Mouse (Mus musculus) small intestine, adult 2 months (tissue): ENCODE results near the gene Lrp2bp. TPM values are rescaled to one million over a fixed set of nuclear protein-coding genes. Genes with fewer than 3 reads are reported as not detected.

Experiments used
- H3K27ac ChIP-seq: fragments of 200-500 bp; 2 replicates; pipeline ENCODE4 v1.5.1; 2012; ENCODE audit warnings: low read depth, low read length, control low read depth, inconsistent platforms; ENCODE audit not compliant: insufficient read depth
- H3K27me3 ChIP-seq: fragments of 200-500 bp; 2 replicates; pipeline ENCODE4 v1.6.1; 2012; ENCODE audit warnings: mild to moderate bottlenecking, moderate library complexity, low read length, inconsistent platforms; ENCODE audit not compliant: control insufficient read depth, insufficient read depth
- H3K36me3 ChIP-seq: fragments of 200-500 bp; 2 replicates; pipeline ENCODE4 v1.6.1; 2012; ENCODE audit warnings: mild to moderate bottlenecking, low read length, control low read depth, inconsistent platforms; ENCODE audit not compliant: control insufficient read depth, insufficient read depth
- H3K4me1 ChIP-seq: fragments of 200-500 bp; 2 replicates; pipeline ENCODE4 v1.6.1; 2012; ENCODE audit warnings: low read length, inconsistent platforms, mixed read lengths; ENCODE audit not compliant: control insufficient read depth, insufficient read depth, insufficient read length
- H3K4me3 ChIP-seq: fragments of 200-500 bp; 2 replicates; pipeline ENCODE4 v1.5.1; 2012; ENCODE audit warnings: low read depth, mild to moderate bottlenecking, control low read depth, inconsistent platforms, low read length, moderate library complexity
- CTCF ChIP-seq: fragments of 200-500 bp; IDR thresholded peaks from 2 replicates; pipeline ENCODE4 v1.5.1; 2012; ENCODE audit warnings: low read depth, mild to moderate bottlenecking, control low read depth, inconsistent platforms, low read length, moderate library complexity, mixed read lengths; ENCODE audit not compliant: insufficient replicate concordance, insufficient read length; ENCODE audit errors: extremely low read depth
- POLR2A ChIP-seq: fragments of 200-500 bp; IDR thresholded peaks from 2 replicates; pipeline ENCODE4 v1.6.1; 2012; ENCODE audit warnings: low read depth, mild to moderate bottlenecking, control low read depth, inconsistent platforms, low read length, moderate library complexity
- WGBS: fragments of 180-500 bp; shearing (Covaris S2); methylation state at CpG from one replicate; pipeline ENCODE4 v1.1.7; 2018; 5-methylcytosine and 5-hydroxymethylcytosine counted together
- polyA plus RNA-seq: library from polyadenylated mRNA; depleted of rRNA; stranded (reverse); fragments of >200 nt; gene quantifications from 2 replicates; pipeline ENCODE4 v1.2.3, GENCODE M21; 2012

The Lrp2bp gene
- polyA plus RNA-seq, 1 experiment, result not detected

DNA sequence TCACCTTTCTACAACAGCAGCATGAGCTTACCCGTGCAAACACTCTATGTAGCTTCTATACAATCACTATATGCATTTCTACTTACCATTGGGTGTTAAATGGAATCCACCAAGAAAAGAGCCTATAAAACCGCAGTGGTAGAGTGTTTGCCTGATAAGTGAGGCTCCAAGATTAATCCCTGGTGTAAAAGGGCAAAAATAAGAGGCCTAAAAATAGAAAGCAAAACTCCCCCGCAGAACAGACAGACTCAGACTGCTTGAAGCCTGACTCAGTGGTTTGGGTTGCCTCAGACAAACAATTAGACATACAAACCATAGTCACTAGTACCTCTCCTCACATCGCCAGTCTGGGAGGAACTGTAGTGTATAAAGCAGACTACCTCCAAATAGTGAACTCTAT lies 6.5 kb downstream of the Lrp2bp start, which contains the start of gene Ankrd37:
Ankrd37 (minus strand) TSS at position 112 of the 400 bp plus-strand sequence.
- 34% methylated on average over 4 of the region's 4 CpGs for WGBS

GRCm38 (mm10) chr8:46007050-46007672 lies 8.1 kb downstream of the Lrp2bp start:
- TF ChIP-seq CTCF (no peak), POLR2A (no peak)
- peak overlapping the region; percentile 54 for H3K27ac ChIP-seq
- 21% methylated on average over 3 of the region's 3 CpGs for WGBS

More for the DNA sequence above, 6.5 kb downstream of the Lrp2bp start, which contains the start of gene Ankrd37:
- Histone ChIP-seq H3K27ac (peak within 1 kb of the TSS; percentile 92), H3K4me3 (no peak within 1 kb of the TSS), H3K27me3 (no peaks in the 10 kb centered on the region), H3K36me3 (no peaks in the 10 kb centered on the region), H3K4me1 (peaks cover 6% of the 10 kb centered on the region; the same call in 1 of the 2 replicates)
- TF ChIP-seq CTCF (no peak), POLR2A (no peak)

DNA sequence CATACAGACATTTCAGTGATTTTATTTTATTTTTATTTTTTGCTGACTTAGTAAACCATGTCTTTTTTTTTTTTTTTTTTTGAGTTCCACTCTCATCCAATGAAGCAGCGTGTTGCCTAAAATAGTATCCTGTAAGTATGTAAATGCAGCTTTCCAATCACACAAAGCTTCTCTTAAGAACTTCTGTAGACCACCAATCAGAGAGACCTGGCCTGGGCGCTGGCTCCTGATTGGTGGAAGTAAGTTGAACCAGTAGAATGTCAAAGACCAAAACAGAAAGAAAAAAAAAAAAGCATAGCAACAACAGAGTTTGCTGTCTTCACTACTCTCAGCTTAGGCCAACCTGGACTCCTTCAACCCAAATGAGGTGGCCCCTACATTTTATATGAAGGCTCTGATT lies 11.2 kb downstream of the Lrp2bp start:
- no peak overlapping the region for H3K4me3 ChIP-seq
- TF ChIP-seq POLR2A (no peak), CTCF (no peak)
- 84% methylated on average over 2 of the region's 2 CpGs for WGBS

More at GRCm38 (mm10) chr8:46007050-46007672, 8.1 kb downstream of the Lrp2bp start:
- H3K4me1 ChIP-seq, result peaks cover 8% of the 10 kb centered on the region; the same call in 1 of the 2 replicates
- H3K4me3 ChIP-seq, result no peak overlapping the region
- H3K27me3 ChIP-seq, result no peaks in the 10 kb centered on the region
- H3K36me3 ChIP-seq, result no peaks in the 10 kb centered on the region

DNA sequence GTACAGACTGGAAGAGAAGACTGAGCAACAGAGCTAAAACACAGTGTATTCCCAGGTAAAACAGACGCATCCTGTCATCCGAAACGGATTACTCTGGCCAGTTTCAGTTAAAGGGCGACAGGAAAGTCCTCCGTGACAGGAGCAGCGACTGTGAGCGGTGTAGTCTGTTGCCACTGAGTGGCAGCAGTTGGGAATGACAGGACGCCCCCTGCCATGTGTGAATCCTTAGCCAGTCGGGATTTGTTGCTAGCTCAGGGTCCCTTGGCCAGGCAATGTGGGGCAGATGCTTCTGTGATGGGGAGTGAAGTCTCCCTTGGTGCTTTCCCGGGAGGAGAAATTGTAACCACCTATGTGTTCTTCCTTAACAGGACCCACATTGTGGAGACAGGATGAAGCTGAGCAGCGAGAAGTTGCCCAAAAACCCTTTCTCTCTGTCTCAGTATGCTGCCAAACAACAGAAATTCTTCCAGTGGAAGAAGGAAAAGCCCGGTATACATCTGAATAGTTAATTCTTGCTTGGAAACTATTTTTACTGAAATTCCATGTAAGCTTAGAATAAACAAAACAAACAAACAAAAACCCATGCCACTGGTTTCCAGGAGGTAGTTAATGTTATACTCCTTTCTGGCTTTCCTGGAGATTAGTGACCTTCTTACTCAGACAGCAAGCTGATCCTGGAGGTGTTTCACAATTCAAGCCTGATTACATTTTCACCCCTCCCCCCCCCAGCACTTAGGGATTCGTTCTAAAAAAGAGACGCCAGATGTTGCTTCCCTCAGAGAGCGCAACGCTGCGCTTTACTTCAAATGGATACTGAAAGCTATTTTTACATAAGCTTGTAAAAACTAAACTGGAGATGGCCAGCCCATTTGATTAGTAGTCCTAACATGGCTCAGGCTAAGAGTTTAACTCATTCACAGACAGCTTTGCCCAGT lies 11.9 kb downstream of the Lrp2bp start:
- TF ChIP-seq CTCF (no peak), POLR2A (no peak)
- WGBS, result 21% methylated on average over 17 of the region's 17 CpGs
- H3K4me1 ChIP-seq, result peaks cover 4% of the 10 kb centered on the region; the same call in 1 of the 2 replicates
- H3K27ac ChIP-seq, result no peak overlapping the region
- H3K27me3 ChIP-seq, result no peaks in the 10 kb centered on the region
- H3K36me3 ChIP-seq, result no peaks in the 10 kb centered on the region
- no peak overlapping the region for H3K4me3 ChIP-seq

More for the DNA sequence above, 11.2 kb downstream of the Lrp2bp start:
- H3K27ac ChIP-seq, result no peak overlapping the region
- peaks cover 6% of the 10 kb centered on the region; the same call in 1 of the 2 replicates for H3K4me1 ChIP-seq
- no peaks in the 10 kb centered on the region for H3K36me3 ChIP-seq
- H3K27me3 ChIP-seq, result no peaks in the 10 kb centered on the region

DNA sequence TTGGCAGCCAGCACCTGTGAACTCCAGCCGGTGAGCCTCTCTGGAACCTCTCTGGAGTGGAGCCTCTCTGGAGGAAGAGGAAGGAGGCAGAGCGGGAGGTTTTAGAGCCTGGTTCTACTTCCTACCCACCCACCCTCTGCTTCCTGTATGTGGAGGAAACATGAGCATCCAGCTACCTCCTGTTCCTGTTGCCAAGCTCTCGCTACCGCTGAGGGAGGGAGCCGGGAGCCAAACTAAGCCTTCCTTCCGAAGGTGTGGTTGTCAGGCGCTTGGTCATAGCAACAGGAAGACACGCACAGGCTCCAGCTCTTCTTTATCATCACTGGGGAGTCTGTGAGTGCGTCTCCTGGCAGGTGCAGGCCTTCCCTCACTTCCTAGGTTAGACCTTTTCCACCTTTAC lies 23.1 kb downstream of the Lrp2bp start:
- Histone ChIP-seq H3K4me3 (no peak overlapping the region), H3K27ac (no peak overlapping the region), H3K4me1 (no peaks in the 10 kb centered on the region), H3K36me3 (0 out of 2 replicates have a peak, but pooled peaks cover 2% of the 10 kb centered on the region), H3K27me3 (no peaks in the 10 kb centered on the region)
- 78% methylated on average over 9 of the region's 9 CpGs for WGBS
- no peak for TF ChIP-seq CTCF

DNA sequence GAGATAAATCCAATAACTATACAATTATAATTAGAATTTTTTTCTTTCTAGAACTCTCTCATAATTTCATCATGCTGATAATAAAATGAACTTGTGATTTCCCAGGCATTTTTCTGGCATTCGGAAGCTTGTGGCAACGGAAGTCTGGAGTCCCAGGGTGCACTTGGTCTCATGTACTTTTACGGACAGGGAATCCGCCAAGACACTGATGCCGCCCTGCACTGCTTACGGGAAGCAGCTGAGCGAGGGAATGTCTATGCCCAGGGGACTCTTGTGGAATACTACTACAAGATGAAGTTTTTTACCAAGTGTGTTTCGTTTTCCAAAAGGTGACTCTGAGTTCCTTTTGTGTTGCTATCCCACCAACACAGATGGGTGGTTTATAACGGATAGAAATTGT lies 23.7 kb downstream of the Lrp2bp start:
- H3K27ac ChIP-seq, result no peak overlapping the region
- H3K27me3 ChIP-seq, result no peaks in the 10 kb centered on the region
- H3K4me1 ChIP-seq, result no peaks in the 10 kb centered on the region
- WGBS, result 92% methylated on average over 9 of the region's 9 CpGs
- 0 out of 2 replicates have a peak, but pooled peaks cover 2% of the 10 kb centered on the region for H3K36me3 ChIP-seq
- TF ChIP-seq CTCF, result no peak
- no peak for TF ChIP-seq POLR2A
- H3K4me3 ChIP-seq, result no peak overlapping the region

DNA sequence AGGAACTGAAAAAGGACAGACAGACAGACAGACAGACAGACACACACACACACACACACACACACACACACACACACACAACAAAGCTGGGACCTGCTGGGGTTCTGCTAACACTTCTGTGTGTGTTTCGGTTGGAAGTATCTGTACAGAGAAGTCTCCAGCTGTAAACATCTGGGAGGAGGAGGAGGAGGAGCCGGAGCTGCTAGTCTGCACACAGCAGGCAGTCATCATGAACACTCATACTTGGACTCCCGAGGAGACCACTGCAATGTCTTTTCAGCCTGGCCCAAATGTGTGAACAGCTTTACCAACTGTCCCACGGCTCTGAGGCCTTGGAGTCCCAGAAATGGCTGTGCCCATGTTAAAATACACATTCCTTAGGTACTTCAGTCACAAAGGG lies 25.3 kb downstream of the Lrp2bp start:
- Histone ChIP-seq H3K4me3 (no peak overlapping the region), H3K27ac (no peak overlapping the region), H3K36me3 (0 out of 2 replicates have a peak, but pooled peaks cover 2% of the 10 kb centered on the region), H3K27me3 (no peaks in the 10 kb centered on the region), H3K4me1 (no peaks in the 10 kb centered on the region)
- WGBS, result 69% methylated on average over 4 of the region's 4 CpGs
- no peak for TF ChIP-seq CTCF
- TF ChIP-seq POLR2A, result no peak
